Mouse (Mus musculus) neural tube, embryonic 14.5 days (tissue): Measurements from ENCODE around the gene Nmnat3. TPM values are rescaled to one million over a fixed set of nuclear protein-coding genes. Genes with fewer than 3 reads are reported as not detected.
A peak's percentile ranks its signal among the peaks of the same experiment; 100 is the strongest.

Source experiments
- ATAC-seq: fragments of 200-750 bp; cut with Nextera tagmentation; 2 replicates; pipeline ENCODE4 v1.8.0; 2017; ENCODE audit warnings: low read depth, mild to moderate bottlenecking, moderate TSS enrichment, moderate library complexity
- H3K27ac ChIP-seq: fragments of 300-500 bp; sonication (generic); 2 replicates; pipeline ENCODE4 v1.5.1; 2014; ENCODE audit warnings: low read depth, mild to moderate bottlenecking, control low read depth, low read length, moderate library complexity, mixed read lengths
- H3K27me3 ChIP-seq: fragments of 300-500 bp; sonication (generic); 2 replicates; pipeline ENCODE4 v1.6.1; 2014; ENCODE audit warnings: low read length; ENCODE audit not compliant: control insufficient read depth, insufficient read depth
- H3K36me3 ChIP-seq: fragments of 300-500 bp; sonication (generic); 2 replicates; pipeline ENCODE4 v1.6.1; 2014; ENCODE audit warnings: low read length, mixed read lengths; ENCODE audit not compliant: control insufficient read depth, insufficient read depth
- H3K4me1 ChIP-seq: fragments of 300-500 bp; sonication (generic); 2 replicates; pipeline ENCODE4 v1.6.1; 2014; ENCODE audit warnings: low read length; ENCODE audit not compliant: control insufficient read depth, insufficient read depth
- H3K4me2 ChIP-seq: fragments of 300-500 bp; sonication (generic); 2 replicates; pipeline ENCODE4 v1.6.1; 2014; ENCODE audit warnings: mild to moderate bottlenecking, low read depth, low read length, control low read depth
- H3K4me3 ChIP-seq: fragments of 300-500 bp; sonication (generic); 2 replicates; pipeline ENCODE4 v1.5.1; 2014; ENCODE audit warnings: low read depth, low read length, control low read depth, mixed read lengths
- H3K9ac ChIP-seq: fragments of 300-500 bp; sonication (generic); replicated peaks from 2 replicates; pipeline ENCODE4 v1.6.1; 2014; ENCODE audit warnings: low read depth, mild to moderate bottlenecking, control low read depth, low read length, mixed read lengths
- H3K9me3 ChIP-seq: fragments of 300-500 bp; sonication (generic); 2 replicates; pipeline ENCODE4 v1.6.1; 2016; ENCODE audit warnings: low read length; ENCODE audit not compliant: control insufficient read depth
- WGBS: fragments of 180-500 bp; shearing (Covaris S2); extraction: QIAGEN DNeasy Blood & Tissue Kit; methylation state at CpG from one replicate; pipeline ENCODE4 v1.1.7; 2014; 5-methylcytosine and 5-hydroxymethylcytosine counted together
- polyA plus RNA-seq: library from polyadenylated mRNA; unstranded; fragments of >200 nt; fragmentation: Nextera tagmentation; extraction: Ambion mirVana; gene quantifications from 2 replicates; pipeline ENCODE4 v1.2.1, GENCODE M21; 2014

The Nmnat3 gene
- polyA plus RNA-seq, 1 experiment from 2014 or later = 1.6 TPM

- no peak overlapping the region for H3K4me3 ChIP-seq
- no peaks in the 10 kb centered on the region for H3K9me3 ChIP-seq
- H3K4me2 ChIP-seq = no peak overlapping the region
- WGBS = 31% methylated on average over 10 of the region's 10 CpGs
- H3K27me3 ChIP-seq = no peaks in the 10 kb centered on the region
- no peak for ATAC-seq
- no peak overlapping the region for H3K9ac ChIP-seq
- no peaks in the 10 kb centered on the region for H3K36me3 ChIP-seq
- no peaks in the 10 kb centered on the region for H3K4me1 ChIP-seq
- no peak overlapping the region for H3K27ac ChIP-seq
Observed at GRCm38 (mm10) chr9:98275080-98275479, 12.2 kb upstream of the Nmnat3 start.

DNA sequence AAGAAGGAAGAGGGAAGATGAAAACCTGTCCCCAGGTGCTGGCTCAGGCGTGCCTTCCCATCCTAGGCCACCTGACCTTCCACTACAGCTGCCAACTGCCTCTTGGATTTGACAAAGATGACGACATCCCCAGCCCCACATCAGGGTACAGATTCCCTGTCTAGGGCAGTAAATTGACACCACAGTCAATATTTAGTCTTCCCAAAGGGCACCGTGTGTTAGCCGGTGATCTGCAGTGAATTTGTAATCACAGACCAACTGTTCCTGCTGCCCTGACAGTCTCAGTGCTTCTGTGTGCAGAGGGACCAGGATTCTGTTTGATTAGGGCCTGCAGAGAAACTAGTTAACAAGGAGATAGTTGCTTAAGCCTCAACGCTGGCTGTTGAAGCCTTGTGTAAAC lies 7.1 kb upstream of the Nmnat3 start:
- ATAC-seq = no peak
- Histone ChIP-seq H3K9me3 (no peaks in the 10 kb centered on the region), H3K4me1 (no peaks in the 10 kb centered on the region), H3K36me3 (no peaks in the 10 kb centered on the region), H3K27me3 (no peaks in the 10 kb centered on the region), H3K4me2 (no peak overlapping the region), H3K9ac (no peak overlapping the region), H3K4me3 (no peak overlapping the region), H3K27ac (no peak overlapping the region)
- 63% methylated on average over 5 of the region's 5 CpGs for WGBS

DNA sequence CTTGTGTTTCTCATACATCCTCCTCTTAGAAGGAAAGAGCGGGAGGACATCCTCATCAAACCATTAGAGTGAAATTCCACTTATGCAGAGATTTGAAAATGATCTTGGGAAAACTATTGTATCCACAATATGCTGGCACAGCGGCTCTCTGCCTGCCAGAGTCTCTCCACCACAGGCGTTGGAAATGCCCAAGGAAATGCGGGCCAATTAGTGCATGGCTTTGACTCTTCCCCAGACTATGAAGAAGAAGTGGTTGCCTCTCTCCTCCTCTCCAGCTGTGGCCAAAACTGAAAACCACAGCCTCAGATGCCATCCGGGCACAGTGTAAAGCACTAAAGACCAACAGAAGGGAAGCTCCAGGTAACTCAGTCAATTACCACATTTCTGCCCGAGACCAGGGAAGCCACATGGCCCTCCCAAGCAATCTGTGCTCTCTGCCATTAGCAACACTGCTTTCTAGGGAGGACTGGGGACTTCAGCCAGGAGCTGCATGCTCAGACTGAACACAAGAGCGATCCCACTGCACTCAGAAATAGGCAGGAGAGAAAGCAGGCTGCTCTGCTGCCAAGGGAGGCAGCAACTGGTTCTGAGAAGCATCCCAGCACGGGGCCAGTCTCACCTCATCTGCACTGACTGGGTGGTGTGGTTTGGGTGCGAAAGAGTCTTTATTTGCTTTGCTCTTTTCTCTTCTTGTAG lies 1.5 kb upstream of the Nmnat3 start:
- no peak for ATAC-seq
- H3K4me2 ChIP-seq = no peak overlapping the region
- no peaks in the 10 kb centered on the region for H3K36me3 ChIP-seq
- no peaks in the 10 kb centered on the region for H3K27me3 ChIP-seq
- H3K9ac ChIP-seq = no peak overlapping the region
- WGBS = 81% methylated on average over 9 of the region's 9 CpGs
- no peak overlapping the region for H3K4me3 ChIP-seq
- H3K4me1 ChIP-seq = no peaks in the 10 kb centered on the region
- H3K9me3 ChIP-seq = no peaks in the 10 kb centered on the region
- H3K27ac ChIP-seq = no peak overlapping the region

GRCm38 (mm10) chr9:98289665-98290064 lies 2.4 kb downstream of the Nmnat3 start:
- Histone ChIP-seq H3K9ac (no peak overlapping the region), H3K27me3 (no peaks in the 10 kb centered on the region), H3K4me2 (no peak overlapping the region), H3K4me3 (no peak overlapping the region), H3K27ac (no peak overlapping the region), H3K36me3 (no peaks in the 10 kb centered on the region), H3K4me1 (no peaks in the 10 kb centered on the region), H3K9me3 (no peaks in the 10 kb centered on the region)
- no peak for ATAC-seq

DNA sequence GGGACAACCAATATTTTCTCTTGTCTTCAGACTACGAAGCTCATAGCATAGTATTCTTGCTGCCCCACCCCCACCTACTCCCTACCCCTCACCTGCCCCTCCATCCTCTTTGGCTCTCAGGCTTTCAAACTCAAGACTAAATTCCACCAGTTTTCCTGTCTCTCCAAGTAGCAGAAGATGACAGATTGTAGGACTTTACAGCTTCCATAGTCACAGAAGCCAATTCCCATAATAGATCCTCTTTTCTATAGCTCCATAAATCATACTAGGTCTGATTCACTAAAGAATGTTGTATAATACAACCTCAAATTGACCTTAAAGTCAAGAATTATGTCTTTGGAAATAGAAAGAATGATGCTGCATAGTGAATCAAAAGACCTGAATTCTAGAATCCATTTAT lies 3.4 kb downstream of the Nmnat3 start:
- Histone ChIP-seq H3K9me3 (no peaks in the 10 kb centered on the region), H3K4me3 (no peak overlapping the region), H3K4me1 (no peaks in the 10 kb centered on the region), H3K27me3 (no peaks in the 10 kb centered on the region), H3K4me2 (no peak overlapping the region), H3K36me3 (no peaks in the 10 kb centered on the region), H3K9ac (no peak overlapping the region), H3K27ac (no peak overlapping the region)
- 90% methylated on average over 1 of the region's 1 CpGs for WGBS
- ATAC-seq = no peak

GRCm38 (mm10) chr9:98296383-98297201 lies 9.4 kb downstream of the Nmnat3 start:
- no peak overlapping the region; the same call in 1 of the 2 replicates for H3K9ac ChIP-seq
- no peaks in the 10 kb centered on the region for H3K36me3 ChIP-seq
- under 1% methylated on average over 55 of the region's 56 CpGs for WGBS
- peaks cover 7% of the 10 kb centered on the region; the same call in 1 of the 2 replicates for H3K4me1 ChIP-seq
- H3K27ac ChIP-seq = peak overlapping the region; percentile 45; the same call in 1 of the 2 replicates
- H3K4me2 ChIP-seq = peak overlapping the region; percentile 72
- H3K27me3 ChIP-seq = no peaks in the 10 kb centered on the region
- H3K4me3 ChIP-seq = peak overlapping the region; percentile 40
- ATAC-seq = peak; percentile 70
- H3K9me3 ChIP-seq = no peaks in the 10 kb centered on the region

DNA sequence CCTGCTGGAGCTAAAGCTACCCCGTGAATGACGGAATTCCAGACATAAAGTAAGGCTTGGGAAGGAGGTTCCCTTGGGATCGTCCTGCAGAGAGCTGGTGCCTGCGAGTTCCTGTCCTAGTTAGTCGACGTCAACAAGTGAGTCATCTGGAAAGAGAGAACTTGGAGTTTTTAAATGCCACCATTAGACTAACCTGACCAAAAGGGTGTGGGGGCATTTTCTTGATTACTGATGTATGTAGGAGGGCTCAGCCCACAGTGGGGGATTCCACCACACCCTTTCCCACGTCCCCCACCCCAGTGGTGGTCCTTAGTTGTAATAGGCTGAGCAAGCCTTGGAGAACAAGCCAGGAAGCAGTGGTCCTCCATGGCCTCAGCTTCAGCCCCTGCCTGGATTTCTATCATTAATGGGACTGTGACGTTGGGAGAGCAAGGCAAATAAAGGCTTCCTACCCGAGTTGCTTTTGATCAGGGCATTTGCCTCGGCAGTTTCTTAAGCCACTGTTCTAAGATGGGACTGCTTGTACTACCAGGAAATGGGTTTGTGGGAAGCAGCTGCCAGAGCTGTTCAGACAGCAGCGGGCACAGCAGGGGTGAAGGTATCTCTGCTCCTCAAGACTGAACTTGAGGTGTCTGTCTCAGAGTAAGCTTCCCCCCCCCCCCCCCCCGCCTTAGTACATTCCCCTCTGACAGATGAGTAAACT lies 10.2 kb downstream of the Nmnat3 start:
- Histone ChIP-seq H3K4me2 (peak overlapping the region; percentile 72), H3K27me3 (no peaks in the 10 kb centered on the region), H3K4me3 (peak overlapping the region; percentile 40), H3K9me3 (no peaks in the 10 kb centered on the region), H3K36me3 (no peaks in the 10 kb centered on the region), H3K27ac (no peak overlapping the region), H3K9ac (no peak overlapping the region; the same call in 1 of the 2 replicates), H3K4me1 (peaks cover 7% of the 10 kb centered on the region; the same call in 1 of the 2 replicates)
- WGBS = 17% methylated on average over 12 of the region's 12 CpGs
- ATAC-seq = peak; percentile 29

DNA sequence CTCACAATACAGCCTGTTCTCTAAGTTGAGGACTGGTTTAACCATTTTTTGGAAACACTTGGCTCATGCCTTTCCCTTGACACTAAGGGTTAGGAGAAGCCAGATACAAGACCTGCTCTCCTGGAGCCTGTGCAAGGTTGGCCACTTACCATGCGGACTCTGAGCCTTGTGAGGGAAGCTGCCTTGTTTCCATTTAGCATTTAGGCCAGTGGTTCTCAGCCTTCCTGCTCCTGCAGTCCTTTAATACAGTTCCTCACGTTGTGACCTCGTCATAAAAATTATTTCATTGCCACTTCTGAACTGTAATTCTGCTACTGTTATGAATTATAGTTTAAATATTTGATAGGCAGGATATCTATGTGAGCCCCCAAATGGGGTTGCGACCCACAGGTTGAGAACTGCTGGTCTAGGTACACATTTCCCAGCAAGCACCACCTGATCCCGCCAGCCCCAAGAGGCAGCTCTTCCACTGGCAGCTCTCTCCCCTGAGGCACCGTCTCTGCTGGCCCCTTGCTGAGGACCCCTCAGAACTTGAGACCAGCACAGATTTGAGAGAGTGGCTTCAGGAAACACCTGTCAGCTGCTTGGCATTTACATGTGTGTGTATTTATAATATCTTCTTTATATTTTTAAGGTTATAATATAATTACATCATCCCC lies 10.8 kb downstream of the Nmnat3 start:
- Histone ChIP-seq H3K27me3 (no peaks in the 10 kb centered on the region), H3K4me2 (no peak overlapping the region), H3K4me1 (peaks cover 7% of the 10 kb centered on the region; the same call in 1 of the 2 replicates), H3K9ac (0 out of 2 replicates have a peak overlapping the region, but pooled peaks have one; percentile 21), H3K4me3 (no peak overlapping the region), H3K27ac (no peak overlapping the region), H3K9me3 (no peaks in the 10 kb centered on the region), H3K36me3 (no peaks in the 10 kb centered on the region)
- WGBS = 79% methylated on average over 6 of the region's 6 CpGs
- ATAC-seq = no peak
